Mouse (Mus musculus) cerebellum, postnatal 10 days (tissue): ENCODE measurements around the gene Mical3.

Source experiments
- DNase-seq, 2 experiments: peaks; one replicate each; pipeline ENCODE4 v3.0.0; 2021; ENCODE audit warnings: mixed read lengths in 2 of 2

Gene Mical3

DNA sequence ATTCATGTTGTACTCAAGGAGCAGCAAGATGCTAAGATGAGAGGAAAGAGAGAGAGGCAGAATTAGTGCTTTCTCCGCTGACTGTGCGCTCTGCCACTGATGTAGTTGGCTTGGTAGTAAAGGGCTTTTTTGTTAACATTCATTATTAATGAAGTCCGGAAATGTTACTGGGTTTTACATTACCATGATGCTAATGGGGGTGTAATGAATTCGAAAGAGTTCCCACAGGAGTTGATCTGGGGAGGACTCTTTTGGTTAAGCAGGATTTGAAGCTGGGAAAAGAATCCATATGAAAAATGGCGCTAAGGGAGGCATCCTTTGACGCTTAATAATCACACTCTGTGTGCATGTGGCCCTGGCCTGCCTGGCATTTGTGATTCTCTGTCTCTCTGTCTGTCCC is 246.4 kb downstream of the Mical3 start:
- no peak for DNase-seq
